Mouse (Mus musculus) midbrain, embryonic 14.5 days (tissue): Measurements from ENCODE around the gene S100a1. TPM values are rescaled to one million over a fixed set of nuclear protein-coding genes. Genes with fewer than 3 reads are reported as not detected.

Experiments used
- ATAC-seq: fragments of 200-750 bp; cut with Nextera tagmentation; 2 replicates; pipeline ENCODE4 v1.8.0; 2017; ENCODE audit warnings: moderate number of reproducible peaks, moderate library complexity; ENCODE audit not compliant: low FRiP score, low TSS enrichment
- DNase-seq: peaks from one replicate; pipeline ENCODE4 v3.0.0-alpha.2; 2015
- H3K27ac ChIP-seq: fragments of 300-500 bp; sonication (generic); replicated peaks from 2 replicates; pipeline ENCODE4 v1.5.1; 2014; ENCODE audit warnings: mild to moderate bottlenecking, low read depth, low read length, moderate library complexity
- H3K27me3 ChIP-seq: fragments of 300-500 bp; sonication (generic); 2 replicates; pipeline ENCODE4 v1.6.1; 2014; ENCODE audit warnings: low read length, control low read depth, mixed read lengths; ENCODE audit not compliant: control insufficient read depth, insufficient read depth
- H3K36me3 ChIP-seq: fragments of 300-500 bp; sonication (generic); 2 replicates; pipeline ENCODE4 v1.6.1; 2014; ENCODE audit warnings: low read length, control low read depth; ENCODE audit not compliant: control insufficient read depth, insufficient read depth
- H3K4me1 ChIP-seq: fragments of 300-500 bp; sonication (generic); 2 replicates; pipeline ENCODE4 v1.6.1; 2014; ENCODE audit warnings: mild to moderate bottlenecking, antibody characterized with exemption, low read length, control low read depth; ENCODE audit not compliant: control insufficient read depth, insufficient read depth
- H3K4me2 ChIP-seq: fragments of 300-500 bp; sonication (generic); 2 replicates; pipeline ENCODE4 v1.6.1; 2014; ENCODE audit warnings: mild to moderate bottlenecking, low read length, moderate library complexity
- H3K4me3 ChIP-seq: fragments of 300-500 bp; sonication (generic); replicated peaks from 2 replicates; pipeline ENCODE4 v1.5.1; 2014; ENCODE audit warnings: low read depth, low read length
- H3K9ac ChIP-seq: fragments of 300-500 bp; sonication (generic); replicated peaks from 2 replicates; pipeline ENCODE4 v1.6.1; 2014; ENCODE audit warnings: mild to moderate bottlenecking, low read length, moderate library complexity
- H3K9me3 ChIP-seq: fragments of 300-500 bp; sonication (generic); 2 replicates; pipeline ENCODE4 v1.6.1; 2016; ENCODE audit warnings: low read length, control low read depth, mixed read lengths; ENCODE audit not compliant: control insufficient read depth
- WGBS: fragments of 180-500 bp; shearing (Covaris S2); extraction: QIAGEN DNeasy Blood & Tissue Kit; methylation state at CpG from one replicate; pipeline ENCODE4 v1.1.7; 2014; 5-methylcytosine and 5-hydroxymethylcytosine counted together
- polyA plus RNA-seq: library from polyadenylated mRNA; unstranded; fragments of >200 nt; fragmentation: Nextera tagmentation; extraction: Ambion mirVana; gene quantifications from 2 replicates; pipeline ENCODE4 v1.2.1, GENCODE M21; 2014

S100a1 gene
- 8.2 and 8.3 TPM in 2 replicates for polyA plus RNA-seq

- Histone ChIP-seq H3K27ac (no peak within 1 kb of the TSS), H3K27me3 (peaks cover 29% of the 10 kb centered on the region), H3K4me3 (peak within 1 kb of the TSS; percentile 31), H3K9ac (peak within 1 kb of the TSS; percentile 23; the same call in 1 of the 2 replicates), H3K4me1 (no peaks in the 10 kb centered on the region), H3K9me3 (no peaks in the 10 kb centered on the region), H3K36me3 (no peaks in the 10 kb centered on the region), H3K4me2 (peak within 1 kb of the TSS; percentile 57)
- ATAC-seq (no peak), DNase-seq (no peak)
- WGBS, result 5% methylated on average over 25 of the region's 25 CpGs
Measured at GRCm38 (mm10) chr3:90513796-90514590, at the start of gene S100a1, which contains the start of gene S100a13. TSS of gene S100a1 (minus strand) at chr3:90514392. TSS of gene S100a13 (plus strand) at chr3:90514435.

GRCm38 (mm10) chr3:90560008-90560628, 45.9 kb upstream of the S100a1 start, which contains the start of gene S100a3:
TSS of gene S100a3 (plus strand) at chr3:90560578.
- Histone ChIP-seq H3K9me3 (no peaks in the 10 kb centered on the region), H3K4me3 (no peak within 1 kb of the TSS), H3K4me2 (no peak within 1 kb of the TSS), H3K36me3 (no peaks in the 10 kb centered on the region), H3K27ac (no peak within 1 kb of the TSS), H3K9ac (no peak within 1 kb of the TSS), H3K4me1 (no peaks in the 10 kb centered on the region), H3K27me3 (no peaks in the 10 kb centered on the region)
- WGBS, result 87% methylated on average over 6 of the region's 6 CpGs
- DNase-seq, result no peak
- no peak for ATAC-seq

- Histone ChIP-seq H3K9me3 (no peaks in the 10 kb centered on the region), H3K4me3 (no peak overlapping the region), H3K4me2 (no peak overlapping the region), H3K4me1 (no peaks in the 10 kb centered on the region), H3K27me3 (no peaks in the 10 kb centered on the region), H3K27ac (no peak overlapping the region), H3K36me3 (no peaks in the 10 kb centered on the region), H3K9ac (no peak overlapping the region)
- WGBS, result 31% methylated on average over 5 of the region's 5 CpGs
- ATAC-seq (peak; percentile 64; the same call in 1 of the 2 replicates), DNase-seq (peak; percentile 61)
Measured at GRCm38 (mm10) chr3:90555954-90556353, 41.8 kb upstream of the S100a1 start.

- H3K4me1 ChIP-seq, result no peaks in the 10 kb centered on the region
- H3K9ac ChIP-seq, result no peak overlapping the region
- ATAC-seq (no peak), DNase-seq (no peak)
- H3K4me2 ChIP-seq, result no peak overlapping the region
- no peaks in the 10 kb centered on the region for H3K36me3 ChIP-seq
- no peak overlapping the region for H3K4me3 ChIP-seq
- 77% methylated on average over 2 of the region's 2 CpGs for WGBS
- no peaks in the 10 kb centered on the region for H3K27me3 ChIP-seq
- H3K27ac ChIP-seq, result no peak overlapping the region
- H3K9me3 ChIP-seq, result no peaks in the 10 kb centered on the region
Measured at GRCm38 (mm10) chr3:90552231-90552630, 38.0 kb upstream of the S100a1 start.

- H3K4me2 ChIP-seq, result no peak overlapping the region
- WGBS, result 91% methylated on average over 2 of the region's 2 CpGs
Measured at GRCm38 (mm10) chr3:90550421-90550790, 36.2 kb upstream of the S100a1 start.

GRCm38 (mm10) chr3:90549676-90550420, 35.7 kb upstream of the S100a1 start:
- Histone ChIP-seq H3K36me3 (no peaks in the 10 kb centered on the region), H3K4me2 (no peak overlapping the region), H3K27ac (no peak overlapping the region), H3K9ac (no peak overlapping the region), H3K4me3 (no peak overlapping the region), H3K27me3 (no peaks in the 10 kb centered on the region), H3K9me3 (no peaks in the 10 kb centered on the region), H3K4me1 (no peaks in the 10 kb centered on the region)
- DNase-seq, result no peak
- no peak for ATAC-seq
- 60% methylated on average over 5 of the region's 5 CpGs for WGBS

More at GRCm38 (mm10) chr3:90550421-90550790, 36.2 kb upstream of the S100a1 start:
- Histone ChIP-seq H3K36me3 (no peaks in the 10 kb centered on the region), H3K27ac (no peak overlapping the region), H3K4me1 (no peaks in the 10 kb centered on the region), H3K27me3 (no peaks in the 10 kb centered on the region), H3K4me3 (no peak overlapping the region), H3K9me3 (no peaks in the 10 kb centered on the region), H3K9ac (no peak overlapping the region)
- DNase-seq, result no peak
- ATAC-seq, result no peak

- H3K4me1 ChIP-seq, result peaks cover 6% of the 10 kb centered on the region; the same call in 1 of the 2 replicates
- peak; percentile 69; the same call in 1 of the 2 replicates for ATAC-seq
- H3K27me3 ChIP-seq, result no peaks in the 10 kb centered on the region
- 0 out of 2 replicates have a peak overlapping the region, but pooled peaks have one; percentile 17 for H3K4me2 ChIP-seq
- 13% methylated on average over 4 of the region's 4 CpGs for WGBS
- H3K9me3 ChIP-seq, result no peaks in the 10 kb centered on the region
- H3K9ac ChIP-seq, result peak overlapping the region; percentile 23; the same call in 1 of the 2 replicates
- peak; percentile 32 for DNase-seq
- no peak overlapping the region for H3K4me3 ChIP-seq
- peak overlapping the region; percentile 26; the same call in 1 of the 2 replicates for H3K27ac ChIP-seq
- H3K36me3 ChIP-seq, result no peaks in the 10 kb centered on the region
Measured at GRCm38 (mm10) chr3:90540904-90541303, 26.7 kb upstream of the S100a1 start.

GRCm38 (mm10) chr3:90537905-90538296, 23.7 kb upstream of the S100a1 start:
- Histone ChIP-seq H3K9me3 (no peaks in the 10 kb centered on the region), H3K4me1 (peaks cover 6% of the 10 kb centered on the region; the same call in 1 of the 2 replicates), H3K27me3 (no peaks in the 10 kb centered on the region), H3K27ac (no peak overlapping the region), H3K4me2 (no peak overlapping the region), H3K9ac (no peak overlapping the region), H3K36me3 (no peaks in the 10 kb centered on the region), H3K4me3 (no peak overlapping the region)
- WGBS, result 89% methylated on average over 5 of the region's 5 CpGs
- ATAC-seq (no peak), DNase-seq (no peak)
